Mouse (Mus musculus): ENCODE data around the gene Dse. TPM values are rescaled to one million over a fixed set of nuclear protein-coding genes. Genes with fewer than 3 reads are reported as not detected.

The Dse gene
- polyA plus RNA-seq, 1 experiment from 2014 or later, result 6.9 TPM

DNA sequence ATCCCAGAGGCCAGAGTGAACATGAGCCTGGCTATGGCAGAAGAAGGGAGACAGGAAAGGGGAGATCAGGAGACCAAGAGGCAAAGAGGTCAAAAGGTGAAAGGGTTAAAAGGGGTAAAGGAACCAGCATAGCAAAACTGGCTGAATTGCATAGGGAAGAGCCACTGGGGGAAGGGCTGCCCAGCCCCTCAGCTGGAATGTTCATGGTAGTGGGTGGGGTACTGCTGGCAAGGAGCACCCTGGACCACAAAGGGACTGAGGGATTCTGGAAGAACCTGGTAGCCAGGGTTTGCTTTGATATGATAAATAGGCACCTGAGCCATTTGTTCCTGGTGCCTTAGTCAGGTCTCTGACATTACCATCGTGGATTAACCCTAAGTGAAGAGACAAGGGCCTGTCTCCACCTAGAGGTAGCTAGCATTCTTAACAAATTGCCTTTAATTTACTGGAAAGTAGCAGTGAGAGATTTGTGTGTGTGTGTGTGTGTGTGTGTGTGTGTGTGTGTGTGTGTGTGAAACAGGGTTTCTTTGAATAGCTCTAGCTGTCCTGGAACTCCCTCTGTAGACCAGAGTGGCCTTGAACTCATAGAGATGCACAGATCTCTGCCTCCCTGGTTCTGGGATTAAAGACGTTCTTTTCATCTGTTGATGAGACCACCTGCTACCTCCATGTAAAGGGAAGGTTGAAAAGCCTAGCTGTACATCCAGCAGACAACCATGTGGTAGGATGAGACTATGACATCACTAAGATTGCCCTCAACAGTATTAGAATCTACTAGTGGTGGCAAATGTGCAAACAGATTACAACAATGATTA, 26.6 kb upstream of the Dse start:
- Histone ChIP-seq H3K4me2 (ENCODE audit: low read depth, low read length) (no peak overlapping the region), H3K27ac (ENCODE audit: low read length) (no peak overlapping the region), H3K36me3 (ENCODE audit: control insufficient read depth, insufficient read depth) (no peaks in the 10 kb centered on the region), H3K9me3 (replicated peaks; ENCODE audit: control insufficient read depth, low read length) (no peaks in the 10 kb centered on the region), H3K4me3 (ENCODE audit: low read depth, low read length) (no peak overlapping the region), H3K9ac (ENCODE audit: low read depth, low read length) (no peak overlapping the region), H3K27me3 (ENCODE audit: control insufficient read depth, insufficient read depth, low read depth, low read length) (no peaks in the 10 kb centered on the region), H3K4me1 (ENCODE audit: control insufficient read depth, low read depth, low read length) (peaks cover 10% of the 10 kb centered on the region)
- no peak for ATAC-seq (ENCODE audit: low read depth)
- 26% methylated on average over 2 of the region's 2 CpGs for WGBS (ENCODE audit: insufficient replicate concordance)

- peaks cover 6% of the 10 kb centered on the region for H3K4me1 ChIP-seq (ENCODE audit: control insufficient read depth, low read depth, low read length)
- H3K27me3 ChIP-seq (ENCODE audit: control insufficient read depth, insufficient read depth, low read depth, low read length), result no peaks in the 10 kb centered on the region
- no peak for ATAC-seq (ENCODE audit: low read depth)
- no peak overlapping the region for H3K9ac ChIP-seq (ENCODE audit: low read depth, low read length)
- H3K36me3 ChIP-seq (ENCODE audit: control insufficient read depth, insufficient read depth), result no peaks in the 10 kb centered on the region
- H3K4me2 ChIP-seq (ENCODE audit: low read depth, low read length), result no peak overlapping the region
- no peak overlapping the region for H3K4me3 ChIP-seq (ENCODE audit: low read depth, low read length)
- H3K27ac ChIP-seq (ENCODE audit: low read length), result no peak overlapping the region
- 50% methylated on average over 1 of the region's 1 CpGs for WGBS (ENCODE audit: insufficient replicate concordance)
- H3K9me3 ChIP-seq (replicated peaks; ENCODE audit: control insufficient read depth, low read length), result no peaks in the 10 kb centered on the region
Measured at GRCm38 (mm10) chr10:34233418-34233817, 25.9 kb upstream of the Dse start.

DNA sequence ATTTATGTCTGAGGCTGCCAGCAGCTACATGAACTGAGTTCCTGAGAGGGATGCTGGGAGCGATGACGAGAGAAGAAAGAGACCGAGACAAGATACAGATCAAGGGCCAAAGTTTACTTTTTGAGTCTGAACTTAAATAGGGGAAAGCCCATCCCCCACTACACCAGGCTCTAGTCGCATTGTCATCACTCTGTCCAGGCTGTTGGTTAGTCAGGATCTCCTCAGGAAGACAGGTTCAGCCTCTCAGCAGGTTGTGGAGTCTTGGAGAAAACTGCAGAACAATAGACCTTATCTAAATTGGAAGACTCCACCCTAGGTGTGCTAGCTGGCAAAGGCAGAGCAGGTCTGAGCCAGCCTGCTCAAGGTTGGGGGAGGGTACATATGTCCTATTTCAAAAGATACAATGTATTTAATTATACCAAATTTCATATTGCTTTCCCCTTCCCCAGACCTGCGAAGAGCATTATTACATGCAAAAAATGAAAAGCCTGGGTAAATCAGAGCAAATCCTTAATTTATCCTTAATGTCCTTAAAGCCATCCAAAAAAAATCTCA, 22.7 kb upstream of the Dse start:
- Histone ChIP-seq H3K9ac (ENCODE audit: low read depth, low read length) (no peak overlapping the region), H3K36me3 (ENCODE audit: control insufficient read depth, insufficient read depth) (no peaks in the 10 kb centered on the region), H3K27ac (ENCODE audit: low read length) (no peak overlapping the region), H3K4me1 (ENCODE audit: control insufficient read depth, low read depth, low read length) (no peaks in the 10 kb centered on the region), H3K4me3 (ENCODE audit: low read depth, low read length) (no peak overlapping the region), H3K9me3 (replicated peaks; ENCODE audit: control insufficient read depth, low read length) (no peaks in the 10 kb centered on the region), H3K27me3 (ENCODE audit: control insufficient read depth, insufficient read depth, low read depth, low read length) (no peaks in the 10 kb centered on the region), H3K4me2 (ENCODE audit: low read depth, low read length) (no peak overlapping the region)
- ATAC-seq (ENCODE audit: low read depth), result no peak
- 49% methylated on average over 5 of the region's 5 CpGs for WGBS (ENCODE audit: insufficient replicate concordance)

- Histone ChIP-seq H3K9ac (ENCODE audit: low read depth, low read length) (no peak overlapping the region), H3K27ac (ENCODE audit: low read length) (no peak overlapping the region), H3K4me2 (ENCODE audit: low read depth, low read length) (no peak overlapping the region), H3K4me1 (ENCODE audit: control insufficient read depth, low read depth, low read length) (no peaks in the 10 kb centered on the region), H3K9me3 (replicated peaks; ENCODE audit: control insufficient read depth, low read length) (no peaks in the 10 kb centered on the region), H3K4me3 (ENCODE audit: low read depth, low read length) (no peak overlapping the region), H3K27me3 (ENCODE audit: control insufficient read depth, insufficient read depth, low read depth, low read length) (no peaks in the 10 kb centered on the region), H3K36me3 (ENCODE audit: control insufficient read depth, insufficient read depth) (no peaks in the 10 kb centered on the region)
- WGBS (ENCODE audit: insufficient replicate concordance), result 61% methylated on average over 4 of the region's 4 CpGs
- ATAC-seq (ENCODE audit: low read depth), result no peak
Measured at GRCm38 (mm10) chr10:34229491-34229890, 22.0 kb upstream of the Dse start.

GRCm38 (mm10) chr10:34223660-34224059, 16.1 kb upstream of the Dse start:
- ATAC-seq (ENCODE audit: low read depth), result no peak
- 20% methylated on average over 3 of the region's 3 CpGs for WGBS (ENCODE audit: insufficient replicate concordance)
- H3K9ac ChIP-seq (ENCODE audit: low read depth, low read length), result no peak overlapping the region
- no peak overlapping the region for H3K4me3 ChIP-seq (ENCODE audit: low read depth, low read length)
- no peak overlapping the region for H3K27ac ChIP-seq (ENCODE audit: low read length)
- H3K27me3 ChIP-seq (ENCODE audit: control insufficient read depth, insufficient read depth, low read depth, low read length), result no peaks in the 10 kb centered on the region
- H3K4me1 ChIP-seq (ENCODE audit: control insufficient read depth, low read depth, low read length), result no peaks in the 10 kb centered on the region
- H3K36me3 ChIP-seq (ENCODE audit: control insufficient read depth, insufficient read depth), result no peaks in the 10 kb centered on the region
- H3K4me2 ChIP-seq (ENCODE audit: low read depth, low read length), result no peak overlapping the region
- no peaks in the 10 kb centered on the region for H3K9me3 ChIP-seq (replicated peaks; ENCODE audit: control insufficient read depth, low read length)

GRCm38 (mm10) chr10:34221909-34222620, 14.6 kb upstream of the Dse start:
- WGBS (ENCODE audit: insufficient replicate concordance), result 50% methylated on average over 3 of the region's 3 CpGs

DNA sequence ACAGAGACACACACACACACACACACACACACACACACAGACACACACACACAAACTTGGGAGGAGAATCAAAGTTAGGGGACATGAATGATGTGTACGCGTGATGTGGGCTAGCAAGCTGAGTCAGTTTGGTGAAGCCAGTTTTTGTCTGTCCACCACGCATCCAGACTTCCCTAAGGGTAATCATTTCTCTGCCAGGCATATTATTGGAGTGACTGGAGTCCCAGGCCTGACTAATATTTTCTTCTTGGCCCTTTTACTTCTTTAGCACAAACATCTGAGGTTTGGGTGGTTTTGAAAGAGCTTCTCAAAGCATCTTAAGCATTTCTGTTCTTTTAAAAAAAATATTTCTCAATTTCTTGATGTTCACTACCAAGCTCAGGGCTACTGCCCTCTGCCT, 10.7 kb upstream of the Dse start:
- H3K36me3 ChIP-seq (ENCODE audit: control insufficient read depth, insufficient read depth), result no peaks in the 10 kb centered on the region
- H3K9me3 ChIP-seq (replicated peaks; ENCODE audit: control insufficient read depth, low read length), result no peaks in the 10 kb centered on the region
- no peak overlapping the region for H3K4me2 ChIP-seq (ENCODE audit: low read depth, low read length)
- no peak overlapping the region for H3K9ac ChIP-seq (ENCODE audit: low read depth, low read length)
- H3K27ac ChIP-seq (ENCODE audit: low read length), result no peak overlapping the region
- H3K27me3 ChIP-seq (ENCODE audit: control insufficient read depth, insufficient read depth, low read depth, low read length), result no peaks in the 10 kb centered on the region
- ATAC-seq (ENCODE audit: low read depth), result no peak
- H3K4me1 ChIP-seq (ENCODE audit: control insufficient read depth, low read depth, low read length), result no peaks in the 10 kb centered on the region
- no peak overlapping the region for H3K4me3 ChIP-seq (ENCODE audit: low read depth, low read length)
- 77% methylated on average over 3 of the region's 3 CpGs for WGBS (ENCODE audit: insufficient replicate concordance)

More at GRCm38 (mm10) chr10:34221909-34222620, 14.6 kb upstream of the Dse start:
- no peaks in the 10 kb centered on the region for H3K9me3 ChIP-seq (replicated peaks; ENCODE audit: control insufficient read depth, low read length)
- no peak overlapping the region for H3K4me3 ChIP-seq (ENCODE audit: low read depth, low read length)
- no peaks in the 10 kb centered on the region for H3K4me1 ChIP-seq (ENCODE audit: control insufficient read depth, low read depth, low read length)
- no peaks in the 10 kb centered on the region for H3K27me3 ChIP-seq (ENCODE audit: control insufficient read depth, insufficient read depth, low read depth, low read length)
- no peak overlapping the region for H3K9ac ChIP-seq (ENCODE audit: low read depth, low read length)
- no peak overlapping the region for H3K27ac ChIP-seq (ENCODE audit: low read length)
- no peak for ATAC-seq (ENCODE audit: low read depth)
- H3K36me3 ChIP-seq (ENCODE audit: control insufficient read depth, insufficient read depth), result no peaks in the 10 kb centered on the region
- H3K4me2 ChIP-seq (ENCODE audit: low read depth, low read length), result no peak overlapping the region

DNA sequence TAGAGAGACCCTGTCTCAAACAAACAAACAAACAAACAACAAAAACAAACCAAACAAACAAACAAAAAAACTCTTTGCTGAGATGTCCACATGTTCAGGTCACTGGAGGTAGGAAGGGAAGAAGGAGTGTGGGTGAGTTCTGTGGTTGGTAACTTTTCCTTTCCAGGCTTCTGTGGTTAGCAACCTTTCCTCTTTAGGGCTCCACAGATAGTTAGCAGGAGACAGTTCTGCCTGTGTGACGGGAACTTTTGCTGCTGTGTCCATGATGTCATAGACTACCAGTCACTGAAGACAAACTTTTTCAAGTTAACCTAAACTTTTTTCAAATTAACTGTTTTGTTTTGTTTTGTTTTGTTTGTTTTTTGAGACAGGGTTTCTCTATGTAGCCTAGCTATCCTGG, 8.2 kb upstream of the Dse start:
- Histone ChIP-seq H3K9me3 (replicated peaks; ENCODE audit: control insufficient read depth, low read length) (no peaks in the 10 kb centered on the region), H3K9ac (ENCODE audit: low read depth, low read length) (no peak overlapping the region), H3K27me3 (ENCODE audit: control insufficient read depth, insufficient read depth, low read depth, low read length) (no peaks in the 10 kb centered on the region), H3K4me2 (ENCODE audit: low read depth, low read length) (no peak overlapping the region), H3K27ac (ENCODE audit: low read length) (no peak overlapping the region), H3K4me3 (ENCODE audit: low read depth, low read length) (no peak overlapping the region), H3K4me1 (ENCODE audit: control insufficient read depth, low read depth, low read length) (no peaks in the 10 kb centered on the region), H3K36me3 (ENCODE audit: control insufficient read depth, insufficient read depth) (no peaks in the 10 kb centered on the region)
- no peak for ATAC-seq (ENCODE audit: low read depth)
- 32% methylated on average over 1 of the region's 1 CpGs for WGBS (ENCODE audit: insufficient replicate concordance)

- H3K27me3 ChIP-seq (ENCODE audit: control insufficient read depth, insufficient read depth, low read depth, low read length), result peaks cover 28% of the 10 kb centered on the region
- H3K36me3 ChIP-seq (ENCODE audit: control insufficient read depth, insufficient read depth), result no peaks in the 10 kb centered on the region
- no peak overlapping the region for H3K27ac ChIP-seq (ENCODE audit: low read length)
- H3K9me3 ChIP-seq (replicated peaks; ENCODE audit: control insufficient read depth, low read length), result no peaks in the 10 kb centered on the region
- H3K4me3 ChIP-seq (ENCODE audit: low read depth, low read length), result no peak overlapping the region
- H3K4me2 ChIP-seq (ENCODE audit: low read depth, low read length), result no peak overlapping the region
- H3K4me1 ChIP-seq (ENCODE audit: control insufficient read depth, low read depth, low read length), result no peaks in the 10 kb centered on the region
- no peak for ATAC-seq (ENCODE audit: low read depth)
- no peak overlapping the region for H3K9ac ChIP-seq (ENCODE audit: low read depth, low read length)
Measured at GRCm38 (mm10) chr10:34209951-34210350, 2.4 kb upstream of the Dse start.

All from liver, embryonic 16.5 days (tissue).